Mouse (Mus musculus) adrenal gland, adult 8-10 months (tissue): ENCODE results near the gene Fzr1. TPM values are rescaled to one million over a fixed set of nuclear protein-coding genes. Genes with fewer than 3 reads are reported as not detected.

ENCODE experiments used
- DNase-seq: peaks from one replicate; pipeline ENCODE4 v3.0.0; 2022
- microRNA-seq, 2 experiments: library from miRNA; unstranded; fragments of <30 nt; microRNA quantifications; one replicate each; pipeline ENCODE4 v1.2.0; 2022
- total RNA-seq, 4 experiments: library from RNA; stranded (reverse); gene quantifications; 2 replicates each; pipeline ENCODE4 v1.2.4; 2022

Gene Fzr1
- total RNA-seq, 4 experiments from 2014 or later, result 47.1 to 52.7 (median 49.9) TPM

- DNase-seq, result no peak
Observed at GRCm38 (mm10) chr10:81327959-81328358, 50.4 kb downstream of the Fzr1 start.

- no peak for DNase-seq
Observed at GRCm38 (mm10) chr10:81326858-81327257, 51.5 kb downstream of the Fzr1 start.

- no peak for DNase-seq
Observed at GRCm38 (mm10) chr10:81325781-81326180, 52.5 kb downstream of the Fzr1 start.

DNA sequence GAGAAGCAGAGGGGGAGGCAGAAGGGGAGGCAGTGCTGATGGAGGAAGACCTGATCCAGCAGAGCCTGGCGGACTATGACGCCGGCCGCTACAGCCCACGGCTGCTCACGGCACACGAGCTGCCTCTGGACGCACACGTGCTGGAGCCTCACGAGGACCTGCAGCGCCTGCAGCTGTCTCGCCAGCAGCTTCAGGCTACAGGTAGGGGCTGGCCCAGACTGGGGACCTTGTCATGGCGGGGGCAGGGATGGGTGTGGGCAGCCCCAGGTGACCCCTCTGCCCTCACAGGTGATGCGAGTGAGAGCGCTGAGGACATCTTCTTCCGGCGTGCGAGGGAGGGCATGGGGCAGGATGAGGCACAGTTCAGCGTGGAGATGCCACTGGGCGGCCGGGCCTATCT, 53.1 kb downstream of the Fzr1 start:
- no peak for DNase-seq

GRCm38 (mm10) chr10:81323791-81324530, 54.4 kb downstream of the Fzr1 start:
- DNase-seq, result no peak

DNA sequence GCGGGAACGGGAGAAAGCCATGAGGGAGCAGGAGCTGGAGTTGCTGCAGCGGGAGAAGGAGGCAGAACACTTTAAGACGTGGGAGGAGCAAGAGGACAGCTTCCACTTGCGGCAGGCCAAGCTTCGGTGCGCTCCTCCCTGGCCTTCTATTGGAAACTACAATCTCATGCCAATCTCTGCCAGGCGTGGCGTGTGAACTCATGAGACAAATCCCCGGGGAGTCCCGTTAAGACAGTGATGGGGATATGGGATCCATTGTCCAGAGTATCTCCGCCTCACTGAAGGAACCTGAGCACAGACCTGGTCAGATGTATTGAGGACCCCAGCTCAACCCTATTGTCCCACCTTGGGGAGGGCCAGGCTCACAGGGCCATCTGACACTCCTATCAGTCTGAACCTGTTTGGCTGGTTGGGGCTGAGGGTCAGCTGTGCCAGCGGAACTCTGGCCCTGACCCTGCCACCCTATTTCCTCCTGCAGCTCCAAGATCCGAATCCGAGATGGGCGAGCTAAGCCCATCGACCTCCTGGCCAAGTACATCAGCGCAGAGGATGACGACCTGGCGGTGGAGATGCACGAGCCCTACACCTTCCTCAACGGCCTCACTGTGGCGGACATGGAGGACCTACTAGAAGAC, 55.1 kb downstream of the Fzr1 start:
- DNase-seq, result no peak

- no peak for DNase-seq
Observed at GRCm38 (mm10) chr10:81322444-81322843, 55.9 kb downstream of the Fzr1 start.

GRCm38 (mm10) chr10:81321436-81321835, 56.9 kb downstream of the Fzr1 start:
- no peak for DNase-seq

DNA sequence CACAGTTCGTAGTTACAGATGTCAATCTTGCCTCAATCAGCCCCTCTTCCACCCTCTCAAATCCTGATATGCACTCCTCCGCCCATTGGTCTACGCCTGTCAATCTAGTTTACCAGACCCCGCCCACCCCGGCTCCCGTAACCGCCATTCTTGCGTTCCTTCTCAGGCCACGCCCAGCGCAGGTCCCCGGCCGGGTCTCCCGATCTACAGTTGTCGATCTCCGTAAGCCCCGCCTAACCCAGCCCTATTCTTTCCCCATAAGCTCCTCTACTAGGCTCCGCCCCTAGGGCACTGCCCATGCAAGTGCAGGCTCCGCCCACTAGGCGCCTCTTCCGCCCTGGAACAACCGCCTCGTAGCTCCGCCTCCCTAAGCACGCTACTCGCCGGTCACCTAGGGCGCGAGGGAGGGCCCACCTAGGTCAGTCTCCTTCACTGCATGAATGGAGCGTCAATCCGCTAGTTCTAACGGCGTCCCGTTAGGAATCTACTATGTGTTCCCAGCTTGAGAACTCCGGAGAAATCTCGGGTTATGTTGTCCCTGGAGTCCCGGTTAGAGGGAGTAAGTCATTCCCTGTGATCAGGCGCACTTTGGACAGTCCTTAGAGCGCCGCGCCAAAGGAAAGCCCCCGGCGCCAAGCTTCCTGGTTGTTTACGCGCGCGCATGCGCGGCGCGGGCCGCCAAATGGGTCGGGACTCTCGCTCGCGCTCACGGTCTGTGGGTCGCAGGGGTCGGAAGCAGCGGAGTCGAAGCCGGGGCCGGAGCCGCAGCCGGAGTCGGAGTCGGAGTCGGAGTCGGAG, 57.6 kb downstream of the Fzr1 start, which contains the start of gene Cactin:
Cactin (plus strand) TSS at position 554 of the 798 bp plus-strand sequence.
- peak; percentile 100 for DNase-seq

GRCm38 (mm10) chr10:81319741-81320549, 58.4 kb downstream of the Fzr1 start:
- peak; percentile 52 for DNase-seq

GRCm38 (mm10) chr10:81319330-81319699, 59.0 kb downstream of the Fzr1 start:
- DNase-seq, result peak; percentile 50

DNA sequence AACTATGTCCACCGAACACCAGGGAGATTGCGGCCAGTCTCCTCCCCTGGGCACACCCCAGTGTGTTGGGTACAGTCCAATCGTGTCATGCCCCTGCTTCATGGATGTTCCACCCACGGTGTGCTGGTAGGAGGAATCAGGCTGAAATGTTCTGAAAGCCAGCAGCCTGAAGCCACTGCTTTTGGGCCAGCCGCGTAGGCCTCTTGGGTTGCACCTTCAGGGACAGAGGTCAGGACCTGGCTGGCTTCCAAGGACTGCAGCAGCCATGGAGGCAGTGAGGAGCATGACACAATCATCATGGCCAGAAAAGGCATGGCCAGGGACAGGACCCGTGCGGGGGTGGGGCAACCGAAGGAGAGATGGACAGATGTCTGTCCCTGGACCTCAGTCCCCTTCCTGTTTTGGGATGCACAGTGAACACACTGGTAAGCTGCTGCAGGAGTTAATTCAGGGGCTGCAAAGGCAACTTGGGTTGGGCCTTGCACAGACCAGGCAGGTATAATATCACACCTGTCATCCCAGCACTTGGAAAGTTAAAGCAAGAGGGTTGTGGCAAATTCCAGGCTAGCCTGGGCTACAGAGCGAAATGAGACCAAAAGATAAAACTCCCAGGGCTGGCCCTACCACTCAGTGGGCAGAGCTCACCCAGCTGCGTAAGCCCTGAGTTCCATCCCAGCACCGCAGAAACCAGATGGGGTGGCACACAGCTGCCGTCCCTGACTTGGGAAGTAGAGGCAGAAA, 59.6 kb downstream of the Fzr1 start:
- DNase-seq, result peak; percentile 84

- DNase-seq, result peak; percentile 84
Observed at GRCm38 (mm10) chr10:81317273-81317672, 61.0 kb downstream of the Fzr1 start.

GRCm38 (mm10) chr10:81316338-81317060, 61.8 kb downstream of the Fzr1 start:
- no peak for DNase-seq

Small RNA genes lying within 50 kb of the gene (microRNA-seq; reads per million reads assigned to microRNA genes)
- 0.18 to 0.34 reads per million in 2 experiments for gene Mir1191b
- gene Mir6913, result 0 to 0.17 reads per million in 2 experiments

Other genes with a start within 250 kb of the Fzr1 start
- gene Zbtb7a, start 243.3 kb downstream of the Fzr1 start, total RNA-seq, result 10 to 100 TPM; 86.5 to 94.0 (median 92.3) TPM
- gene Pias4, start 210.6 kb downstream of the Fzr1 start, total RNA-seq, result 10 to 100 TPM; 22.8 to 32.5 (median 30.1) TPM
- 1,000 to 10,000 TPM; 1,447 to 1,655 (median 1,598) TPM for gene Eef2, start 201.9 kb downstream of the Fzr1 start, total RNA-seq
- 10 to 100 TPM; 67.7 to 88.0 (median 81.8) TPM for gene Dapk3, start 195.5 kb downstream of the Fzr1 start, total RNA-seq
- not detected for gene 4930442H23Rik, start 194.7 kb downstream of the Fzr1 start, total RNA-seq
- not detected for gene Nmrk2, start 176.5 kb downstream of the Fzr1 start, total RNA-seq
- 1 to 10 TPM; 3.8 to 6.4 (median 4.4) TPM for gene Atcay, start 147.7 kb downstream of the Fzr1 start, total RNA-seq
- gene Zfr2, start 145.4 kb downstream of the Fzr1 start, total RNA-seq, result 10 to 100 TPM; 27.6 to 35.6 (median 30.0) TPM
- gene Matk, start 125.6 kb downstream of the Fzr1 start, total RNA-seq, result 1 to 10 TPM in 3 of 4 experiments, under 1 TPM in 1; 0.67 to 2.1 (median 1.5) TPM
- 100 to 1,000 TPM; 100 to 139 (median 113) TPM for gene Mrpl54, start 111.6 kb downstream of the Fzr1 start, total RNA-seq
- 10 to 100 TPM; 61.9 to 72.3 (median 66.4) TPM for gene Apba3, start 111.6 kb downstream of the Fzr1 start, total RNA-seq
- under 1 TPM; 0.22 to 0.81 (median 0.29) TPM for gene Tjp3, start 86.9 kb downstream of the Fzr1 start, total RNA-seq
- gene Pip5k1c, start 85.6 kb downstream of the Fzr1 start, total RNA-seq, result 10 to 100 TPM; 42.6 to 61.1 (median 53.3) TPM
- gene Cactin, start 57.4 kb downstream of the Fzr1 start, total RNA-seq, result 10 to 100 TPM; 37.7 to 47.5 (median 42.5) TPM
- 10 to 100 TPM; 35.6 to 52.1 (median 42.0) TPM for gene Tbxa2r, start 49.8 kb downstream of the Fzr1 start, total RNA-seq
- 10 to 100 TPM in 2 of 4 experiments, 1 to 10 TPM in 2; 3.7 to 17.7 (median 9.3) TPM for gene Gipc3, start 35.2 kb downstream of the Fzr1 start, total RNA-seq
- 100 to 1,000 TPM in 3 of 4 experiments, 10 to 100 TPM in 1; 94.2 to 121 (median 112) TPM for gene Hmg20b, start 28.0 kb downstream of the Fzr1 start, total RNA-seq
- gene Mfsd12, start 21.0 kb downstream of the Fzr1 start, total RNA-seq, result 10 to 100 TPM; 18.3 to 25.7 (median 22.0) TPM
- 1 to 10 TPM; 1.6 to 5.3 (median 2.4) TPM for gene 4930404N11Rik, start 12.7 kb downstream of the Fzr1 start, total RNA-seq
- gene Dohh, start 5.9 kb upstream of the Fzr1 start, total RNA-seq, result 10 to 100 TPM; 49.8 to 60.2 (median 55.0) TPM
- gene Gm48551, start 6.0 kb upstream of the Fzr1 start, total RNA-seq, result 1 to 10 TPM in 2 of 4 experiments, under 1 TPM in 2; 0.65 to 2.9 (median 1.0) TPM
- gene Gm48552, start 10.5 kb upstream of the Fzr1 start, total RNA-seq, result 1 to 10 TPM; 2.0 to 4.2 (median 2.6) TPM
- 1 to 10 TPM in 2 of 4 experiments, under 1 TPM in 2; 0.78 to 2.0 (median 0.96) TPM for gene Smim24, start 14.5 kb upstream of the Fzr1 start, total RNA-seq
- 100 to 1,000 TPM; 113 to 191 (median 144) TPM for gene Nfic, start 77.1 kb upstream of the Fzr1 start, total RNA-seq
- gene Celf5, start 104.2 kb upstream of the Fzr1 start, total RNA-seq, result 1 to 10 TPM in 3 of 4 experiments, under 1 TPM in 1; 0.17 to 2.5 (median 1.7) TPM
- gene Ncln, start 117.9 kb upstream of the Fzr1 start, total RNA-seq, result 100 to 1,000 TPM; 115 to 136 (median 123) TPM
- 1 to 10 TPM in 2 of 4 experiments, under 1 TPM in 2; 0.56 to 1.7 (median 0.92) TPM for gene S1pr4, start 121.6 kb upstream of the Fzr1 start, total RNA-seq
- gene Gna15, start 145.7 kb upstream of the Fzr1 start, total RNA-seq, result 1 to 10 TPM in 3 of 4 experiments, under 1 TPM in 1; 0.70 to 2.2 (median 1.6) TPM
- 100 to 1,000 TPM in 2 of 4 experiments, 10 to 100 TPM in 2; 90.2 to 105 (median 98.1) TPM for gene Gna11, start 166.7 kb upstream of the Fzr1 start, total RNA-seq
- 1,000 to 10,000 TPM in 3 of 4 experiments, 100 to 1,000 TPM in 1; 989 to 1,424 (median 1,166) TPM for gene Aes, start 181.0 kb upstream of the Fzr1 start, total RNA-seq
- 100 to 1,000 TPM in 2 of 4 experiments, 10 to 100 TPM in 2; 50.6 to 211 (median 117) TPM for gene Tle2, start 196.0 kb upstream of the Fzr1 start, total RNA-seq
- 100 to 1,000 TPM in 2 of 4 experiments, 10 to 100 TPM in 2; 32.2 to 138 (median 85.6) TPM for gene Tle6, start 222.6 kb upstream of the Fzr1 start, total RNA-seq
- 1 to 10 TPM; 1.2 to 1.7 (median 1.3) TPM for gene BC025920, start 227.8 kb upstream of the Fzr1 start, total RNA-seq
- gene Sirt6, start 249.3 kb upstream of the Fzr1 start, total RNA-seq, result 10 to 100 TPM; 14.7 to 34.5 (median 26.5) TPM